Mouse (Mus musculus) gastrocnemius, adult 18-20 months (tissue): ENCODE measurements around the gene Gm10382. TPM values are rescaled to one million over a fixed set of nuclear protein-coding genes. Genes with fewer than 3 reads are reported as not detected.

Experiments
- DNase-seq: peaks from one replicate; pipeline ENCODE4 v3.0.0; 2021; ENCODE audit warnings: low spot score
- long read RNA-seq, 2 experiments: library from polyadenylated mRNA; stranded (forward); transcript quantifications; one replicate each; pipeline ENCODE4 v2.0.0; 2021
- total RNA-seq, 2 experiments: library from RNA; stranded (reverse); gene quantifications; 2 replicates each; pipeline ENCODE4 v1.2.3; 2021

Gene Gm10382
- total RNA-seq = under 1 TPM in 1 of 2 experiments, not detected in 1; 0.24 TPM
- long read RNA-seq, experiment 1 = 0 reads
- long read RNA-seq, experiment 2 = 0 reads

- peak; percentile 83 for DNase-seq
Observed at GRCm38 (mm10) chr5:125389131-125389578, at the start of gene Gm10382. Gene Gm10382 (plus strand): TSS chr5:125389322.

GRCm38 (mm10) chr5:125339851-125340531, 49.1 kb upstream of the Gm10382 start:
- no peak for DNase-seq

GRCm38 (mm10) chr5:125340547-125341262, 48.4 kb upstream of the Gm10382 start, which contains the start of gene Scarb1:
Gene Scarb1 (minus strand): TSS chr5:125341094.
- DNase-seq = peak; percentile 80

GRCm38 (mm10) chr5:125341459-125342090, 47.5 kb upstream of the Gm10382 start:
- no peak for DNase-seq

GRCm38 (mm10) chr5:125344296-125344695, 44.8 kb upstream of the Gm10382 start:
- no peak for DNase-seq

GRCm38 (mm10) chr5:125348067-125348466, 41.1 kb upstream of the Gm10382 start:
- DNase-seq = no peak

- peak; percentile 50 for DNase-seq
Observed at GRCm38 (mm10) chr5:125348487-125348886, 40.6 kb upstream of the Gm10382 start.

- no peak for DNase-seq
Observed at GRCm38 (mm10) chr5:125349391-125349790, 39.7 kb upstream of the Gm10382 start.

GRCm38 (mm10) chr5:125351057-125351456, 38.1 kb upstream of the Gm10382 start:
- no peak for DNase-seq

GRCm38 (mm10) chr5:125351939-125352338, 37.2 kb upstream of the Gm10382 start:
- DNase-seq = no peak

- no peak for DNase-seq
Observed at GRCm38 (mm10) chr5:125352781-125353294, 36.3 kb upstream of the Gm10382 start.

- DNase-seq = no peak
Observed at GRCm38 (mm10) chr5:125354885-125355492, 34.1 kb upstream of the Gm10382 start.

GRCm38 (mm10) chr5:125355650-125356049, 33.5 kb upstream of the Gm10382 start:
- DNase-seq = no peak

- no peak for DNase-seq
Observed at GRCm38 (mm10) chr5:125357543-125358269, 31.4 kb upstream of the Gm10382 start.

GRCm38 (mm10) chr5:125358270-125358608, 30.9 kb upstream of the Gm10382 start:
- no peak for DNase-seq

GRCm38 (mm10) chr5:125360566-125360965, 28.6 kb upstream of the Gm10382 start:
- peak; percentile 36 for DNase-seq

- DNase-seq = no peak
Observed at GRCm38 (mm10) chr5:125360981-125361510, 28.1 kb upstream of the Gm10382 start.

GRCm38 (mm10) chr5:125363894-125364293, 25.2 kb upstream of the Gm10382 start:
- DNase-seq = no peak

- no peak for DNase-seq
Observed at GRCm38 (mm10) chr5:125364851-125365429, 24.2 kb upstream of the Gm10382 start.

GRCm38 (mm10) chr5:125368156-125368555, 21.0 kb upstream of the Gm10382 start:
- no peak for DNase-seq
